Mouse (Mus musculus): ENCODE measurements around the gene Ap1s3. TPM values are rescaled to one million over a fixed set of nuclear protein-coding genes. Genes with fewer than 3 reads are reported as not detected.
"Not testable (repeated sequence)": the region's sequence is repeated elsewhere in the genome, so short reads cannot be mapped to it uniquely, and the experiment has no call there.

Gene Ap1s3
- polyA plus RNA-seq, 1 experiment from 2014 or later: 0.43 TPM

DNA sequence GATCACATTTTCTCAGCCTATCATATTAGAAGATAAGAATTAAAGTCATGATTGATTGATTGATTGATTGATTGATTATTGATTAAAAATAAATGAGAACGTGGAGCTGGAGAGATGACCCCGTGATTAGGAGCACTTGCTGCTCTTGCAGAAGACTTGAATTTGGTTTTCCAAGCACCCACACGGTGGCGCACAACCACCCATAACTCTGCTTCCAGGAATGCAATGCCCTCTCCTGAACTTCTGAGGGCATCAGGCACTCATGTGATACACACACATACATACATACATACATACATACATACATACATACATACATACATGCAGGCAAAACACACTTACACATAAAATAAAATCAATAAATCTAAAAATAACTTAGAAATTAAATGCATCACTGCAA, 45.6 kb downstream of the Ap1s3 start:
- Histone ChIP-seq H3K27ac (ENCODE audit: low read length) (no peak overlapping the region), H3K9me3 (replicated peaks; ENCODE audit: control insufficient read depth, low read length) (no peaks in the 10 kb centered on the region), H3K4me3 (replicated peaks; ENCODE audit: low read length) (no peak overlapping the region), H3K9ac (ENCODE audit: low read length) (no peak overlapping the region), H3K27me3 (ENCODE audit: control insufficient read depth, insufficient read depth, low read length) (no peaks in the 10 kb centered on the region), H3K4me2 (ENCODE audit: low read depth, low read length) (no peak overlapping the region), H3K36me3 (ENCODE audit: control insufficient read depth, insufficient read depth, low read length) (no peaks in the 10 kb centered on the region), H3K4me1 (ENCODE audit: control insufficient read depth, insufficient read depth, low read length) (no peaks in the 10 kb centered on the region)
- WGBS: 55% methylated on average over 4 of the region's 4 CpGs
- ATAC-seq (ENCODE audit: insufficient read depth, low FRiP score): no peak

GRCm38 (mm10) chr1:79619434-79619833, 52.3 kb downstream of the Ap1s3 start:
- Histone ChIP-seq H3K27me3 (ENCODE audit: control insufficient read depth, insufficient read depth, low read length) (no peaks in the 10 kb centered on the region), H3K4me3 (replicated peaks; ENCODE audit: low read length) (no peak overlapping the region), H3K36me3 (ENCODE audit: control insufficient read depth, insufficient read depth, low read length) (no peaks in the 10 kb centered on the region), H3K4me2 (ENCODE audit: low read depth, low read length) (no peak overlapping the region), H3K27ac (ENCODE audit: low read length) (no peak overlapping the region), H3K9me3 (replicated peaks; ENCODE audit: control insufficient read depth, low read length) (peaks cover 4% of the 10 kb centered on the region; the same call in 1 of the 2 replicates), H3K9ac (ENCODE audit: low read length) (no peak overlapping the region), H3K4me1 (ENCODE audit: control insufficient read depth, insufficient read depth, low read length) (no peaks in the 10 kb centered on the region)
- ATAC-seq (ENCODE audit: insufficient read depth, low FRiP score): no peak
- 85% methylated on average over 2 of the region's 2 CpGs for WGBS

- Histone ChIP-seq H3K4me2 (ENCODE audit: low read depth, low read length) (no peak overlapping the region), H3K9me3 (replicated peaks; ENCODE audit: control insufficient read depth, low read length) (peaks cover 5% of the 10 kb centered on the region; the same call in 1 of the 2 replicates), H3K36me3 (ENCODE audit: control insufficient read depth, insufficient read depth, low read length) (no peaks in the 10 kb centered on the region), H3K27me3 (ENCODE audit: control insufficient read depth, insufficient read depth, low read length) (no peaks in the 10 kb centered on the region), H3K9ac (ENCODE audit: low read length) (no peak overlapping the region), H3K4me3 (replicated peaks; ENCODE audit: low read length) (no peak overlapping the region), H3K27ac (ENCODE audit: low read length) (no peak overlapping the region), H3K4me1 (ENCODE audit: control insufficient read depth, insufficient read depth, low read length) (no peaks in the 10 kb centered on the region)
- ATAC-seq (ENCODE audit: insufficient read depth, low FRiP score): no peak
- WGBS: 88% methylated on average over 2 of the region's 2 CpGs
Observed at GRCm38 (mm10) chr1:79616492-79616891, 55.3 kb downstream of the Ap1s3 start.

DNA sequence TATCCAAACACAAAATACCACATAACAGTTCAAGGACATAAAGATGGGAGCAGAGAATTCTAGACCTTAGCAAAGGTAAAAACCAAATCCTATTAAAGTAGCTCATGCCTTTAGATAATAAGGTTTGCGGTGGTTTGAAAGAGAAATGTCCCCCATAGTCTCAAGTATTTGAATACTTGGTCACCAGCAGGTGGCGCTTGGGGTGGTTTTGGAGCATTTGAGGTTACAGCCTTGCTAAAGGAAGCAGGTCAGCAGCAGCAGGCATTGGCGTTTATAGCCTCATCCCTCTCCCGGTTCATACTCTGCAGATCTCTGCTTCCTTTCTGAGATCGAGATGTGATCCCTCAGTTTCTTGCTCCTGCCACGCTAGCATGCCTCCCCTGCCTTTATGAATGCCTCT, 57.3 kb downstream of the Ap1s3 start:
- 95% methylated on average over 6 of the region's 6 CpGs for WGBS
- no peak for ATAC-seq (ENCODE audit: insufficient read depth, low FRiP score)
- Histone ChIP-seq H3K4me2 (ENCODE audit: low read depth, low read length) (no peak overlapping the region), H3K9me3 (replicated peaks; ENCODE audit: control insufficient read depth, low read length) (peaks cover 5% of the 10 kb centered on the region; the same call in 1 of the 2 replicates), H3K4me1 (ENCODE audit: control insufficient read depth, insufficient read depth, low read length) (no peaks in the 10 kb centered on the region), H3K27me3 (ENCODE audit: control insufficient read depth, insufficient read depth, low read length) (no peaks in the 10 kb centered on the region), H3K4me3 (replicated peaks; ENCODE audit: low read length) (no peak overlapping the region), H3K36me3 (ENCODE audit: control insufficient read depth, insufficient read depth, low read length) (no peaks in the 10 kb centered on the region), H3K9ac (ENCODE audit: low read length) (no peak overlapping the region), H3K27ac (ENCODE audit: low read length) (no peak overlapping the region)

GRCm38 (mm10) chr1:79611271-79611670, 60.5 kb downstream of the Ap1s3 start:
- not testable (repeated sequence) for ATAC-seq (ENCODE audit: insufficient read depth, low FRiP score); H3K27ac ChIP-seq (ENCODE audit: low read length); H3K9me3 ChIP-seq (replicated peaks; ENCODE audit: control insufficient read depth, low read length); H3K4me2 ChIP-seq (ENCODE audit: low read depth, low read length); H3K27me3 ChIP-seq (ENCODE audit: control insufficient read depth, insufficient read depth, low read length); H3K4me3 ChIP-seq (replicated peaks; ENCODE audit: low read length); H3K4me1 ChIP-seq (ENCODE audit: control insufficient read depth, insufficient read depth, low read length); H3K36me3 ChIP-seq (ENCODE audit: control insufficient read depth, insufficient read depth, low read length); H3K9ac ChIP-seq (ENCODE audit: low read length)
- 97% methylated on average over 5 of the region's 5 CpGs for WGBS

DNA sequence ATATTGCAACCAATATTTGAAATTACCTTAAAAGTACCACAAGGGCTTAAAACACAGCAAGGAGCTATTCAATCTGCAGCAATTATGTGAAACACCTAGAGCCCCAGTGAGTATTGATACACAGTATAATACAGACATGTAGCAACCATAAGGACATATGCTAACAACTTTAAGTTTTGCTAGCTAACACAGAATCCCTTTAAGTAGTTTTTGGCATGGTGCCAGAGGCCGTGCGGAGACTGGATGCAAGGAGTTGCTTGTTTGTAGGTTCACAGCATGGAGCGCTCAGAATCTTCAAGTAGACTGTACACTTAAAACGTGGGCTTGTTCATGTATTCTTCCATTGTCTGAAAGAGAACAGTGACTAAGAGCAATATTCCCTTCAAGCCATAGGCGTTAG, 62.9 kb downstream of the Ap1s3 start:
- not testable (repeated sequence) for H3K4me1 ChIP-seq (ENCODE audit: control insufficient read depth, insufficient read depth, low read length); H3K9me3 ChIP-seq (replicated peaks; ENCODE audit: control insufficient read depth, low read length); ATAC-seq (ENCODE audit: insufficient read depth, low FRiP score); H3K36me3 ChIP-seq (ENCODE audit: control insufficient read depth, insufficient read depth, low read length); H3K9ac ChIP-seq (ENCODE audit: low read length); H3K4me3 ChIP-seq (replicated peaks; ENCODE audit: low read length); H3K4me2 ChIP-seq (ENCODE audit: low read depth, low read length); H3K27me3 ChIP-seq (ENCODE audit: control insufficient read depth, insufficient read depth, low read length); H3K27ac ChIP-seq (ENCODE audit: low read length)
- 50% methylated on average over 5 of the region's 5 CpGs for WGBS

- Histone ChIP-seq H3K36me3 (ENCODE audit: control insufficient read depth, insufficient read depth, low read length) (no peaks in the 10 kb centered on the region), H3K27ac (ENCODE audit: low read length) (no peak overlapping the region), H3K4me1 (ENCODE audit: control insufficient read depth, insufficient read depth, low read length) (no peaks in the 10 kb centered on the region), H3K4me3 (replicated peaks; ENCODE audit: low read length) (no peak overlapping the region), H3K9ac (ENCODE audit: low read length) (no peak overlapping the region), H3K27me3 (ENCODE audit: control insufficient read depth, insufficient read depth, low read length) (no peaks in the 10 kb centered on the region), H3K4me2 (ENCODE audit: low read depth, low read length) (no peak overlapping the region), H3K9me3 (replicated peaks; ENCODE audit: control insufficient read depth, low read length) (no peaks in the 10 kb centered on the region)
- WGBS: 68% methylated on average over 2 of the region's 2 CpGs
- no peak for ATAC-seq (ENCODE audit: insufficient read depth, low FRiP score)
Observed at GRCm38 (mm10) chr1:79602500-79602899, 69.3 kb downstream of the Ap1s3 start.

- H3K27ac ChIP-seq (ENCODE audit: low read length): no peak overlapping the region
- H3K9ac ChIP-seq (ENCODE audit: low read length): no peak overlapping the region
- H3K36me3 ChIP-seq (ENCODE audit: control insufficient read depth, insufficient read depth, low read length): no peaks in the 10 kb centered on the region
- H3K4me1 ChIP-seq (ENCODE audit: control insufficient read depth, insufficient read depth, low read length): no peaks in the 10 kb centered on the region
- no peak overlapping the region for H3K4me3 ChIP-seq (replicated peaks; ENCODE audit: low read length)
- 53% methylated on average over 5 of the region's 5 CpGs for WGBS
- ATAC-seq (ENCODE audit: insufficient read depth, low FRiP score): no peak
- H3K4me2 ChIP-seq (ENCODE audit: low read depth, low read length): no peak overlapping the region
- no peaks in the 10 kb centered on the region for H3K9me3 ChIP-seq (replicated peaks; ENCODE audit: control insufficient read depth, low read length)
- no peaks in the 10 kb centered on the region for H3K27me3 ChIP-seq (ENCODE audit: control insufficient read depth, insufficient read depth, low read length)
Observed at GRCm38 (mm10) chr1:79598385-79599178, 73.2 kb downstream of the Ap1s3 start.

- Histone ChIP-seq H3K9me3 (replicated peaks; ENCODE audit: control insufficient read depth, low read length) (no peaks in the 10 kb centered on the region), H3K9ac (ENCODE audit: low read length) (no peak overlapping the region), H3K4me1 (ENCODE audit: control insufficient read depth, insufficient read depth, low read length) (no peaks in the 10 kb centered on the region), H3K4me2 (ENCODE audit: low read depth, low read length) (no peak overlapping the region), H3K27me3 (ENCODE audit: control insufficient read depth, insufficient read depth, low read length) (no peaks in the 10 kb centered on the region), H3K4me3 (replicated peaks; ENCODE audit: low read length) (no peak overlapping the region), H3K27ac (ENCODE audit: low read length) (no peak overlapping the region), H3K36me3 (ENCODE audit: control insufficient read depth, insufficient read depth, low read length) (no peaks in the 10 kb centered on the region)
- ATAC-seq (ENCODE audit: insufficient read depth, low FRiP score): no peak
- WGBS: 57% methylated on average over 4 of the region's 4 CpGs
Observed at GRCm38 (mm10) chr1:79592721-79593277, 79.0 kb downstream of the Ap1s3 start.
